Mouse (Mus musculus): ENCODE measurements around the gene Ankfn1.

DNA sequence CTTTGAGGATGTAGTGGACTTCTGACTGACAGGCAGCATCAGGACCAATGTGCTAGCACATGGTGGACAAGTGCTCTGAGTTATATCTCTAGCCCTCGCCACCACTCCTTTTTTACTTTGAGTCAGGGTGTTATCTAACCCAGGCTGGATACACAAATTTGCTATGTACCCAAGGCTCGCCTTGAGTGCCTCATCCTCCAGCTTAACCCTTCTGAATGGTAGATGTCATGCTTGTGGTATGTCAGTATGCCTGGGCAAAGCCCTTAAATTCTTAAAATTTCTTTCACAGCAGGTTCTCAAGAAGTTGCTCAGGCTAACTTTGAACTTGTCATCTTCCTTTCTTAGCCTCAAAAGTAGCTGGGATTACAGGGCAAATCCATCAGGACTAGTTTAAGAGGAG, 421.0 kb downstream of the Ankfn1 start:
- no peak for TF ChIP-seq CTCF (IDR thresholded peaks at IDR 0.05; ENCODE audit: borderline replicate concordance, insufficient read depth, low read length)
- no peak for TF ChIP-seq POLR2A (IDR thresholded peaks at IDR 0.05; ENCODE audit: low read depth, low read length)
